Mouse (Mus musculus) cortical plate, adult 2 months (tissue): ENCODE data around the gene Tab3.

Experiments
- CTCF ChIP-seq: fragments of 200-500 bp; IDR thresholded peaks from 2 replicates; pipeline ENCODE4 v1.5.1; 2011; ENCODE audit warnings: mild to moderate bottlenecking, control low read depth, low read length; ENCODE audit not compliant: insufficient read depth; ENCODE audit errors: extremely low read depth
- POLR2A ChIP-seq: fragments of 200-500 bp; IDR thresholded peaks from 2 replicates; pipeline ENCODE4 v1.6.1; 2011; ENCODE audit warnings: mild to moderate bottlenecking, low read length, control low read depth; ENCODE audit not compliant: insufficient read depth; ENCODE audit errors: extremely low read depth

DNA sequence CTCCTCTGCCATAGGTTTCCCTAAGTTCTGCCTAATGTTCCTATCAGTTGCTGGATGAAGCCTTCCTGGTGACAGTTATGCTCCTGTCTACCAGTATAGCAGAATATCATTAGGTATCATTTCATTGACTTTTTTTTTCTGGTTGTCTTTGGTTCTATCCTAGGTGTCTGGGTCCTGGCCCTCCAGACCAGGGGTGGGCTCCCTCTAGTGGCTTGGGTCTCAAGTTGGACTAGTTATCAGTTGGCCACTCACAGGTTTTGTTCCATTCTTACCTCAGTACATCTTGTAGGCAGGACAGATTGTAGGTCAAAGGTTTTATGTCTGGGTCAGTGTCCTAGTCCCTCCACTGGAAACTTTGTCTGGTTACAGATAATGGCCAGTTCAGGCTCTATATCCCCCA lies 11.8 kb downstream of the Tab3 start:
- TF ChIP-seq CTCF (no peak), POLR2A (no peak)
